Mouse (Mus musculus) cerebellum, adult 2 months (tissue): ENCODE data around the gene Rfx4.

Source experiments
- CTCF ChIP-seq: fragments of 200-500 bp; IDR thresholded peaks from 2 replicates; pipeline ENCODE4 v1.5.1; 2011; ENCODE audit warnings: low read depth, mild to moderate bottlenecking, control low read depth, low read length, moderate library complexity, borderline replicate concordance; ENCODE audit not compliant: insufficient read depth
- POLR2A ChIP-seq: fragments of 200-500 bp; IDR thresholded peaks from 2 replicates; pipeline ENCODE4 v1.6.1; 2011; ENCODE audit warnings: low read length, control low read depth, borderline replicate concordance; ENCODE audit not compliant: insufficient read depth

- TF ChIP-seq POLR2A: no peak
- no peak for TF ChIP-seq CTCF
These were observed 99.6 kb downstream of the Rfx4 start for GRCm38 (mm10) chr10:84855466-84855865.
